Mouse (Mus musculus) liver, embryonic 11.5 days (tissue): Measurements from ENCODE around the gene Olfr394. TPM values are rescaled to one million over a fixed set of nuclear protein-coding genes. Genes with fewer than 3 reads are reported as not detected.
"Not testable (repeated sequence)": the region's sequence is repeated elsewhere in the genome, so short reads cannot be mapped to it uniquely, and the experiment has no call there.

ENCODE experiments used
- ATAC-seq: fragments of 200-750 bp; cut with Nextera tagmentation; replicated peaks from 2 replicates; pipeline ENCODE4 v1.8.0; 2017; ENCODE audit warnings: moderate number of reproducible peaks, mild to moderate bottlenecking, moderate TSS enrichment, moderate library complexity; ENCODE audit not compliant: low FRiP score
- DNase-seq: peaks from one replicate; pipeline ENCODE4 v3.0.0-alpha.2; 2017; ENCODE audit warnings: low spot score
- H3K27ac ChIP-seq: fragments of 300-500 bp; sonication (generic); 2 replicates; pipeline ENCODE4 v1.5.1; 2014; ENCODE audit warnings: mild to moderate bottlenecking, low read depth, low read length, control low read depth
- H3K27me3 ChIP-seq: fragments of 300-500 bp; sonication (generic); replicated peaks from 2 replicates; pipeline ENCODE4 v1.6.1; 2014; ENCODE audit warnings: low read length, mixed read lengths; ENCODE audit not compliant: control insufficient read depth, insufficient read depth
- H3K36me3 ChIP-seq: fragments of 300-500 bp; sonication (generic); 2 replicates; pipeline ENCODE4 v1.6.1; 2014; ENCODE audit warnings: mild to moderate bottlenecking, low read length, moderate library complexity, mixed read lengths; ENCODE audit not compliant: control insufficient read depth, insufficient read depth
- H3K4me1 ChIP-seq: fragments of 300-500 bp; sonication (generic); replicated peaks from 2 replicates; pipeline ENCODE4 v1.6.1; 2014; ENCODE audit warnings: low read length, mixed read lengths; ENCODE audit not compliant: control insufficient read depth, insufficient read depth
- H3K4me2 ChIP-seq: fragments of 300-500 bp; sonication (generic); 2 replicates; pipeline ENCODE4 v1.6.1; 2014; ENCODE audit warnings: mild to moderate bottlenecking, control low read depth, moderate library complexity
- H3K4me3 ChIP-seq: fragments of 300-500 bp; sonication (generic); 2 replicates; pipeline ENCODE4 v1.5.1; 2014; ENCODE audit warnings: low read depth, low read length, control low read depth
- H3K9ac ChIP-seq: fragments of 300-500 bp; sonication (generic); 2 replicates; pipeline ENCODE4 v1.6.1; 2014; ENCODE audit warnings: low read depth, low read length, control low read depth
- H3K9me3 ChIP-seq: fragments of 300-500 bp; sonication (generic); 2 replicates; pipeline ENCODE4 v1.6.1; 2016; ENCODE audit warnings: low read length, inconsistent platforms, mixed read lengths; ENCODE audit not compliant: control insufficient read depth
- WGBS: fragments of 180-500 bp; shearing (Covaris S2); extraction: QIAGEN DNeasy Blood & Tissue Kit; methylation state at CpG from one replicate; pipeline ENCODE4 v1.1.7; 2014; 5-methylcytosine and 5-hydroxymethylcytosine counted together
- polyA plus RNA-seq: library from polyadenylated mRNA; unstranded; fragments of >200 nt; fragmentation: Nextera tagmentation; extraction: Ambion mirVana; gene quantifications from 2 replicates; pipeline ENCODE4 v1.2.1, GENCODE M21; 2014

Olfr394 gene
- polyA plus RNA-seq = not detected in 2 replicates

DNA sequence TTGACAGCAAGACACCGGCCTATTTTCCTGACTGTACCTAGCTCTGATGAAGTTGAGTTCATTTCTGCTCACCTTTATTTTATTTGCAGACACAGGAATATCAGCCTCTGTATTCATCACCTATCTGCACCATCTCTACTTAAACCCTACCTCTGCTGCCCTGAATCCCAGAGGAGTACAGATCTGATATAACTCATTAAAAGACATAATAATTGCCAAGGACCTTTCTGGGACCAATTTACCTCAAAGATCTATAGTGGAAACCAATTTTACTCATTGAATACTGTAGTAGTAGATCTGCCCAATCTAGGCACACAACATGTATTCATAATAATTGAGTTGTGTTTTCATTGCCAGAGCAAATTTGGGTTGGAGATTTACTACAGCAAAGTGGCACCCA is at the start of gene Olfr394:
Olfr394 (minus strand) TSS at position 101 of the 400 bp plus-strand sequence.
- no peak for DNase-seq
- Histone ChIP-seq H3K27ac (no peak within 1 kb of the TSS), H3K9ac (no peak within 1 kb of the TSS), H3K36me3 (no peaks in the 10 kb centered on the region), H3K4me3 (no peak within 1 kb of the TSS), H3K4me2 (no peak within 1 kb of the TSS), H3K27me3 (no peaks in the 10 kb centered on the region), H3K9me3 (peaks cover 4% of the 10 kb centered on the region; the same call in 1 of the 2 replicates), H3K4me1 (no peaks in the 10 kb centered on the region)
- WGBS = 76% methylated on average over 1 of the region's 1 CpGs
- ATAC-seq = no peak

DNA sequence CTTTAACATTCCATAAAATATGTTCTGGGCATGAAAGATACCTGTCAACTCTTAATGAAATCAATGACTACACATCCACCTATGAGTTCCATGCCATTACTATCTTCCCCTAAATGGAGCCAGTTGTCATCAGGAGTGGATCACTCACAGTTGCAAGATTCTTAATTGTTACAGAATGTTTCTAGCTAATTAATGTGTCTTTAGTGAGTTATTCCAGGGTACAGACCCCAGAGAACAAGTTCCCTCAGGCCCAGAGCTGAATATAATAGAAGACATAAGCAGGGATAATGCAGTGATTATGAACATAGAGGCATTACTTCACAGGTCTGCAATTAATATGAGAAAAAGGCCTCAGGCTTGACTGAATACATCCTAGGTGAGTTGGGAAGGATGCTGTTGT is 45.8 kb upstream of the Olfr394 start, which contains the start of gene Olfr23:
Olfr23 (plus strand) TSS at position 301 of the 400 bp plus-strand sequence.
- no peak for DNase-seq
- Histone ChIP-seq H3K4me3 (no peak within 1 kb of the TSS), H3K9ac (no peak within 1 kb of the TSS), H3K36me3 (no peaks in the 10 kb centered on the region), H3K9me3 (no peaks in the 10 kb centered on the region), H3K4me1 (no peaks in the 10 kb centered on the region), H3K27ac (no peak within 1 kb of the TSS), H3K4me2 (no peak within 1 kb of the TSS), H3K27me3 (no peaks in the 10 kb centered on the region)
- no peak for ATAC-seq

DNA sequence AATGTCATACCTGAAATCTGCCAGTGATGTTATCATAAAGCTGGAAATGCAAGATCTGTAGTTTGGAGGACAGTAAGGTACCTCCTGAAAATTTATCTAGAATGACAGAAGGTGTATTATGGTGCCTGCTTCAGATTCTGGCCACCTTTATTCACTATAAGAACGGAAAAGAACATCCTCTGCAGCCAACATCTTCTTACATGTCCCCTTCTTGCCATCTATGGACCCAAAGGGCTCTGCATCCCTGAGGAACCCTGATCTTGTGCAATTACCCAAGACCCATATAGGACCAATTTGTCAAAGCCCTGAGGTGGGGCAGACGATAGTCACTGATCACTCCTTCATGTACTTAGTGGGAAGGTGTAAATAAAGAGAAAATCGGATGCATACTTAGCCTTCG is 18.6 kb upstream of the Olfr394 start, which contains the start of gene Olfr395:
Olfr395 (minus strand) TSS at position 101 of the 400 bp plus-strand sequence.
- ATAC-seq, H3K27me3 ChIP-seq, H3K9me3 ChIP-seq, H3K27ac ChIP-seq, H3K9ac ChIP-seq, H3K4me1 ChIP-seq, DNase-seq, H3K4me2 ChIP-seq, H3K4me3 ChIP-seq, H3K36me3 ChIP-seq: not testable (repeated sequence)
- 70% methylated on average over 4 of the region's 4 CpGs for WGBS

DNA sequence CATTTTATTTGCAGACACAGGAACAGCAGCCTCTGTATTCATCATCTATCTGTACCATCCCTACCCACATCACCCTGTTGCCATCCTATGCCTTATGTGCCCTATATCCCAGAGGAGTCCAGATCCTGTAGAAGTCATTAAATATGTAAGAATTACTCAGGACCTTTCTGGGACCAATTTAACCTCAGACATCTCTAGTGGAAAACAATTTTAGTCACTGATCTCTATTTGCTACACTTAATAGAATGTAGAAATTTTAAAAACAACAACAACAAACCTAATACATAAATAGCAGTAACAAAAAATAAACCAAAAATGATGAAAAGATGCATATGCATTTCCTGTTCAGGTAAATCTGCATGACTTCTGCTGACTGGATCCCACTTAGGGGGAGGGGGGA is 39.2 kb downstream of the Olfr394 start, which contains the start of gene Olfr393:
Olfr393 (minus strand) TSS at position 101 of the 400 bp plus-strand sequence.
- no peak within 1 kb of the TSS for H3K9ac ChIP-seq
- no peaks in the 10 kb centered on the region for H3K27me3 ChIP-seq
- DNase-seq = no peak
- H3K4me1 ChIP-seq = no peaks in the 10 kb centered on the region
- H3K9me3 ChIP-seq = no peaks in the 10 kb centered on the region; the same call in 1 of the 2 replicates
- H3K4me2 ChIP-seq = no peak within 1 kb of the TSS
- H3K36me3 ChIP-seq = no peaks in the 10 kb centered on the region
- no peak within 1 kb of the TSS for H3K4me3 ChIP-seq
- ATAC-seq = no peak
- no peak within 1 kb of the TSS for H3K27ac ChIP-seq

Other genes starting within 250 kb of the Olfr394 start
- gene Zfp735, start 202.0 kb downstream of the Olfr394 start, polyA plus RNA-seq = not detected in 2 replicates
- gene Olfr389, start 110.1 kb downstream of the Olfr394 start, polyA plus RNA-seq = not detected in 2 replicates
- not detected in 2 replicates for gene Olfr390, start 107.8 kb downstream of the Olfr394 start, polyA plus RNA-seq
- gene Olfr391-ps, start 87.7 kb downstream of the Olfr394 start, polyA plus RNA-seq = not detected in 2 replicates
- gene Olfr392, start 73.7 kb downstream of the Olfr394 start, polyA plus RNA-seq = not detected in 2 replicates
- not detected in 2 replicates for gene Olfr393, start 39.3 kb downstream of the Olfr394 start, polyA plus RNA-seq
- gene Olfr395, start 18.5 kb upstream of the Olfr394 start, polyA plus RNA-seq = not detected in 2 replicates
- gene Olfr23, start 45.9 kb upstream of the Olfr394 start, polyA plus RNA-seq = not detected in 2 replicates
- gene Olfr397, start 70.0 kb upstream of the Olfr394 start, polyA plus RNA-seq = not detected in 2 replicates
- gene Olfr398, start 99.6 kb upstream of the Olfr394 start, polyA plus RNA-seq = not detected in 2 replicates
- gene Olfr139, start 165.8 kb upstream of the Olfr394 start, polyA plus RNA-seq = not detected in 2 replicates
- not detected in 2 replicates for gene Olfr399, start 165.8 kb upstream of the Olfr394 start, polyA plus RNA-seq
- not detected in 2 replicates for gene Zfp616, start 179.2 kb upstream of the Olfr394 start, polyA plus RNA-seq
- not detected in 2 replicates for gene Olfr401, start 222.9 kb upstream of the Olfr394 start, polyA plus RNA-seq